In the genomic region with DNA sequence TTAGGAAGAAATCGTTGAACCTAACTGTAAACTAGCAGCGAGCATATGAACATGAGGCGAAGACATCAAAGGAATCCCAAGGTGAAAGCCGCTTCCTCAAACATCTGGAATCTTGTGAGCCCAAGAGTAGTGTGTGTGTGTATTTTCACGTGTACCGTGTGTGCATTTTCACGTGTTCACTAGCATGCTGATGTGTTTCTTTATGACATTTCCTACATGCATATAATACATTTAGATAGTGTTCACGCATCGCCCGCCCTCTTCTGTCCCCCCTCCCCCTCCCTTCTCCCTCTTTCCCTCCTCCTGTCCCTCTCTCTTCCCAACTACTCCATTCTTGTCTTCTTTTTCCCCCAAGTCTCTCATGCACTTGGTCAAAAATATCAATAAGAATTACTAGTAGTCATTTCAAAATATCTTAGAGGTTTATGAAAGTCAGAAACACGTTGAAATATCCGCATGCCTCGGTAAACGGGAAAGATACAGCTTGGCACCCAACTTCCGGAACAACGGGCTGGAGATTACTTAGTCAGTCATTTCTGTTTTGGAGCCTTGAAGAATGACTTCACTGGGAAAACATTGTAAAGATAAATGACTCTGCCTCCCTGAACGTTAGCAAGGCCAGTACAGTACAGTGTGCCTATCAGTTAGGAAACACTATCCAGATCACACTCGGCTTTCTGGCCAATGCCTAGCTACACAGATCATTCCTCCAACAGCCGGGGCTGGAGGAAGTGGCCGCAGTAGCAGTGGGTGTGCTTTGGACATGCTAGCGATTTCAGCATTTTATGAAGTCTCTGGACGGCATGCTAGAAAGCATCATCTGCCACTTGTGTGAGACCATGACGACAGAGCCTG, we compare ENCODE assay signal across 11 mouse cellular contexts. TPM values are rescaled to one million over a fixed set of nuclear protein-coding genes. Genes with fewer than 3 reads are reported as not detected.
DNase-seq lines count a peak whose midpoint lies in the region; ATAC-seq and TF ChIP-seq lines count a peak whose summit lies in the region.
"Had no signal": no experiment of that assay in that cellular context is flagged by ENCODE, and none has a peak within 500 bp of the region (broad histone marks: within the 10 kb centered on the region; RNA-seq: fewer than 3 reads in every experiment).

No protein-coding gene starts in this region.

- H3K36me3 ChIP-seq in heart, embryonic 13.5 days: peaks cover 25% of the 10 kb centered on the region
- H3K36me3 ChIP-seq in liver, embryonic 14.5 days (replicated peaks; ENCODE audit: control insufficient read depth, insufficient read depth, low read depth): peaks cover 9% of the 10 kb centered on the region; the same call in 1 of the 2 replicates

- peak overlapping the region; percentile 85 for H3K27ac ChIP-seq in heart, embryonic 13.5 days (replicated peaks)
- peak overlapping the region; percentile 49 for H3K27ac ChIP-seq in liver, embryonic 14.5 days

- ATAC-seq in heart, embryonic 13.5 days (ENCODE audit: extremely low read depth, insufficient number of reproducible peaks, low FRiP score, low TSS enrichment): peak; percentile 71; the same call in 1 of the 2 replicates
- ATAC-seq in liver, embryonic 14.5 days (ENCODE audit: insufficient read depth): peak; percentile 75
- ATAC-seq: Patski had no signal

- TF ChIP-seq EP300 in liver, embryonic 14.5 days (IDR thresholded peaks at IDR 0.05; ENCODE audit: low read depth): peak; percentile 69

- no peaks in the 10 kb centered on the region for H3K9me3 ChIP-seq in heart, embryonic 13.5 days
- no peaks in the 10 kb centered on the region for H3K9me3 ChIP-seq in liver, embryonic 14.5 days (ENCODE audit: control insufficient read depth, low read length)

- WGBS in heart, embryonic 13.5 days: 42% methylated on average over 23 of the region's 23 CpGs
- WGBS in liver, embryonic 14.5 days (ENCODE audit: insufficient replicate concordance): 36% methylated on average over 23 of the region's 23 CpGs

- H3K4me2 ChIP-seq in heart, embryonic 13.5 days: peak overlapping the region; percentile 64
- peak overlapping the region; percentile 57 for H3K4me2 ChIP-seq in liver, embryonic 14.5 days (ENCODE audit: low read depth)

- H3K9ac ChIP-seq in heart, embryonic 13.5 days: peak overlapping the region; percentile 47; the same call in 1 of the 2 replicates
- H3K9ac ChIP-seq in liver, embryonic 14.5 days (replicated peaks): peak overlapping the region; percentile 40

- H3K4me3 ChIP-seq in heart, embryonic 13.5 days: peak overlapping the region; percentile 31
- peak overlapping the region; percentile 12 to 25; a peak in 2 of 4 replicates for H3K4me3 ChIP-seq in liver, embryonic 14.5 days (ENCODE audit: insufficient read depth in 1 of 2, low read depth in 2 of 2, low read length in 2 of 2)

- DNase-seq in adrenal gland, adult 18-20 months (ENCODE audit: low spot score in 2 of 2): peak; percentile 26 to 31
- peak; percentile 72 for DNase-seq in adrenal gland, postnatal 14 days
- DNase-seq in liver, embryonic 14.5 days (ENCODE audit: low read depth in 3 of 3, low spot score in 3 of 3): peak; percentile 47 to 62 (median 50)
- no peak for DNase-seq in right cerebral cortex, postnatal 25 days
- no peak for DNase-seq in cerebellum, postnatal 10 days
- no peak for DNase-seq in natural killer cell, adult 2 months (ENCODE audit: low spot score in 2 of 2)
- DNase-seq: cerebellum, postnatal 36 days; kidney, postnatal 14 days; thymus, postnatal 25 days had no signal

- TF ChIP-seq CTCF in liver, embryonic 14.5 days (IDR thresholded peaks at IDR 0.05; ENCODE audit: low read depth): no peak

- H3K4me1 ChIP-seq in heart, embryonic 13.5 days: peaks cover 87% of the 10 kb centered on the region
- peaks cover 54% of the 10 kb centered on the region in 2 experiments for H3K4me1 ChIP-seq in liver, embryonic 14.5 days (replicated peaks; ENCODE audit: control insufficient read depth in 2 of 2, insufficient read depth in 2 of 2, low read length in 1 of 2)

- no peaks in the 10 kb centered on the region for H3K27me3 ChIP-seq in heart, embryonic 13.5 days (replicated peaks)
- no peaks in the 10 kb centered on the region for H3K27me3 ChIP-seq in liver, embryonic 14.5 days (ENCODE audit: control insufficient read depth, insufficient read depth, low read length)
- H3K27me3 ChIP-seq: Patski had no signal

RNA-seq across cellular contexts. Expression of a gene that starts 8.5 kb away (rescaled TPM):
- 10 to 100 TPM; 19.2 to 21.3 TPM for total RNA-seq in adrenal gland, adult 18-20 months (2021)
- 31.1 and 33.7 TPM in 2 replicates for total RNA-seq in adrenal gland, postnatal 14 days (2021)
- polyA plus RNA-seq in heart, embryonic 13.5 days (2015; fragmentation: Nextera tagmentation; extraction: Ambion mirVana): 18.3 and 19.7 TPM in 2 replicates
- 6.2 and 6.5 TPM in 2 replicates for polyA plus RNA-seq in liver, embryonic 14.5 days (2012; rRNA removed)
- 18.0 and 22.4 TPM in 2 replicates for polyA plus RNA-seq in liver, embryonic 14.5 days (2014; fragmentation: Nextera tagmentation; extraction: Ambion mirVana)

Comparison
In these comparisons a context has a peak if more than half of its experiments do, and no peak if none do; other contexts are left out.
1. DNase-seq: peak in adrenal gland, adult 18-20 months (2 of 2), adrenal gland, postnatal 14 days (single experiment) and liver, embryonic 14.5 days (3 of 3); none in right cerebral cortex, postnatal 25 days (single experiment), cerebellum, postnatal 10 days (0 of 2) and natural killer cell, adult 2 months (0 of 2).